Mouse (Mus musculus) Muller cell, postnatal 12 days (primary cell): ENCODE measurements around the gene Opcml.
A peak's percentile ranks its signal among the peaks of the same experiment; 100 is the strongest.

Experiments
- DNase-seq: peaks from one replicate; pipeline ENCODE4 v3.0.0-alpha.2; 2015; ENCODE audit errors: inconsistent ontology term

Opcml gene

GRCm38 (mm10) chr9:28157092-28157491, 366.5 kb downstream of the Opcml start:
- no peak for DNase-seq

GRCm38 (mm10) chr9:28160953-28161352, 370.4 kb downstream of the Opcml start:
- no peak for DNase-seq

- no peak for DNase-seq
Measured at GRCm38 (mm10) chr9:28163946-28164345, 373.4 kb downstream of the Opcml start.

GRCm38 (mm10) chr9:28171890-28172289, 381.3 kb downstream of the Opcml start:
- DNase-seq: peak; percentile 24

GRCm38 (mm10) chr9:28177052-28177451, 386.5 kb downstream of the Opcml start:
- DNase-seq: no peak

GRCm38 (mm10) chr9:28178123-28178887, 387.7 kb downstream of the Opcml start:
- DNase-seq: no peak

- DNase-seq: no peak
Measured at GRCm38 (mm10) chr9:28181916-28182315, 391.3 kb downstream of the Opcml start.

- no peak for DNase-seq
Measured at GRCm38 (mm10) chr9:28190226-28190625, 399.7 kb downstream of the Opcml start.

GRCm38 (mm10) chr9:28190751-28191150, 400.2 kb downstream of the Opcml start:
- DNase-seq: no peak

GRCm38 (mm10) chr9:28196550-28196949, 406.0 kb downstream of the Opcml start:
- DNase-seq: no peak

GRCm38 (mm10) chr9:28197061-28197460, 406.5 kb downstream of the Opcml start:
- DNase-seq: no peak

- peak; percentile 34 for DNase-seq
Measured at GRCm38 (mm10) chr9:28197631-28198030, 407.1 kb downstream of the Opcml start.

GRCm38 (mm10) chr9:28198106-28198694, 407.6 kb downstream of the Opcml start:
- DNase-seq: no peak

GRCm38 (mm10) chr9:28207441-28207840, 416.9 kb downstream of the Opcml start:
- DNase-seq: no peak

- DNase-seq: no peak
Measured at GRCm38 (mm10) chr9:28208696-28209095, 418.1 kb downstream of the Opcml start.

GRCm38 (mm10) chr9:28211877-28212276, 421.3 kb downstream of the Opcml start:
- DNase-seq: peak; percentile 86

- DNase-seq: no peak
Measured at GRCm38 (mm10) chr9:28213893-28214292, 423.3 kb downstream of the Opcml start.

GRCm38 (mm10) chr9:28218026-28218646, 427.6 kb downstream of the Opcml start:
- DNase-seq: no peak

GRCm38 (mm10) chr9:28222726-28223125, 432.2 kb downstream of the Opcml start:
- no peak for DNase-seq

- DNase-seq: no peak
Measured at GRCm38 (mm10) chr9:28225824-28226569, 435.4 kb downstream of the Opcml start.

- no peak for DNase-seq
Measured at GRCm38 (mm10) chr9:28226570-28226951, 436.0 kb downstream of the Opcml start.

GRCm38 (mm10) chr9:28238450-28238849, 447.9 kb downstream of the Opcml start:
- DNase-seq: no peak
